Mouse (Mus musculus): Measurements from ENCODE around the gene Fcgr1.
"Not testable (repeated sequence)": the region's sequence is repeated elsewhere in the genome, so short reads cannot be mapped to it uniquely, and the experiment has no call there.

The Fcgr1 gene

DNA sequence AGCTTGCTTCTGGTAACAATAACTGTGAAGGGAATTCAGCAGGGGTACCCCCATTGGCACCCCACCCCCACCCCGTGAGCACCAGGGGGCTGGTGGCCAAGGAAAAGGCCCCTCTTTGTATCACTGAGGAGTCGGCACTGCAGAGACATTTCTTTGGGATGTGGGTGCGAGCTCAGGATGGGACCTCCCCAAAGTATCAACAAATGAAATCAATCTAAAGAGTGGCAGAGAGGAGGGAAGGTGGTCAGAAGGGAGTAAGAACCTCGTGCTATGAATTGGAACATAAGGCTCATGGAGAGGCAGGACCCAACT lies 44.8 kb downstream of the Fcgr1 start:
- no peak for DNase-seq (ENCODE audit: low read depth, low spot score)

- no peak for DNase-seq (ENCODE audit: low read depth, low spot score)
Observed at GRCm38 (mm10) chr3:96248141-96249033, 45.4 kb downstream of the Fcgr1 start.

DNA sequence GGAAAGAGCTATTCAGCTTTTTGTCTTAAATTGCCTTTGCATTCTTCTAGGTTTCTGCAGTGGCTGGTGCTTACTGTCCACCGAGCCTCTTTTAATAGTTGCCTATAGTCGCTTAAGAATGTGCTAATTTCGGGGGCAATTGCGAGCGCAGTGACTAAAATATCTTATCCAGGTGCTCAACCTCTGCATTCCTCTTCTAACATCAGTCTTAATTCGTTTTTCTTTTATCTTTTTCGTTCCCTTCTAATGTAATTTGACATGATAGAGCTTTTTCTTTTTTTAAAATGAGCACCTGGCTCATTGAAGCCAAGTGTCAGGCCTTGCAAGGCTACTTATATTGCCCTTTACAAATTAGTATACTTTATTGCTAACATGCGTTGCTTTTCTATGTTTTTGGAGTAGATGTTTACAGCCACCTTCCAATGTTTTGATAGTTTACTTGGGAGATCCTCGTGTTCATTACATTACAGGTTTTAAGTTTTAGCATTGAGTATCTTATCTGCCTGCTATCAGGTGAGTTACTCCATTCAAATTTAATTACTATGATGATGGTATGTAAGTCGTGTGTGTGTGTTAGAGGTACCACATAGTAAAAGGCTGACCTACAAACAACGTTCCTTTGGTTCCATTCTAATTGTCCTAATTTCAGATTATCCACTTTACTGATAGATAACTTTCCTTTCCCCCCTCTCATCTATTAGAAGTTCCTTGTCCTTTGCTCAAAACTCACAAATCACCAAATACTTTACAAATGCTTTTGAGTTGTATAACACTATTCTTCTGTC lies 46.2 kb downstream of the Fcgr1 start:
- no peak for DNase-seq (ENCODE audit: low read depth, low spot score)

- DNase-seq (ENCODE audit: low read depth, low spot score), result not testable (repeated sequence)
Observed at GRCm38 (mm10) chr3:96246427-96246856, 47.3 kb downstream of the Fcgr1 start, which contains the start of gene Hist2h3c1. Gene Hist2h3c1, plus strand, starts transcription at chr3:96246685.

GRCm38 (mm10) chr3:96246018-96246417 lies 47.8 kb downstream of the Fcgr1 start:
- DNase-seq (ENCODE audit: low read depth, low spot score), result not testable (repeated sequence)

- peak; percentile 88 for DNase-seq (ENCODE audit: low read depth, low spot score)
Observed at GRCm38 (mm10) chr3:96245003-96245886, 48.5 kb downstream of the Fcgr1 start, which contains the start of gene Hist2h2aa1. Gene Hist2h2aa1, plus strand, starts transcription at chr3:96245497.

- no peak for DNase-seq (ENCODE audit: low read depth, low spot score)
Observed at GRCm38 (mm10) chr3:96243921-96244572, 49.7 kb downstream of the Fcgr1 start.

GRCm38 (mm10) chr3:96240799-96241197 lies 53.0 kb downstream of the Fcgr1 start:
- no peak for DNase-seq (ENCODE audit: low read depth, low spot score)

DNA sequence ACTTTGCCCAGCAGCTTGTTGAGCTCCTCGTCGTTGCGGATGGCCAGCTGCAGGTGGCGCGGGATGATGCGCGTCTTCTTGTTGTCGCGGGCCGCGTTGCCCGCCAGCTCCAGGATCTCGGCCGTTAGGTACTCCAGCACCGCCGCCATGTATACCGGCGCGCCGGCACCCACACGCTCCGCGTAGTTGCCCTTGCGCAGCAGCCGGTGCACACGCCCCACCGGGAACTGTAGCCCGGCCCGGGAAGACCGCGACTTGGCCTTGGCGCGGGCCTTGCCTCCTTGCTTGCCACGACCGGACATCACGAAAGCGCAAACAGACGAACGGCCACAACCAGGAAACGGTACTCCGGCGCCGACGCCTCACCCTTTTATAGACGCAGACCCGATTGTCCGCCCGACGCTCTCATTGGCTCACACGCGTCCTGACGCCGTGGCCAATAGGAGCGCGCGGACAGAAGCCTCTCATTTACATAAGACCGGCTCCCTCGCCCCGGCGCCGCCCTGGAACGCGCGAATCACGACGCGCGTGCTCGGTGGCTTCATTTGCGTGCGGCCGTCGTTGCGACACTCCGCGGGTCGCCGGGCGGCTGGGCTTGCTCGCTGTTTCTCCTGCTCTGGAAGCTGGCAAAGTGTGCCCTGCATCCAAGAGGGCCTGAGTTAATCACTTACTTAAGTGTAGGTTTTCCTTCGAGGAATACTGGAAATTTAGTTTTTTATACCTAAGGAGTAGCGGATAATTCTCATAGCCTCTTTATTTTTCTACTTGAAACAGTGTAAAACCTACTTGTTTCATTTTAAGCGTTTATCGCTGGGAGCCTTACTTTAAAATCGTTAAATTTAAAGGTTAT lies 53.6 kb downstream of the Fcgr1 start, which contains the start of gene Hist2h2aa2:
Hist2h2aa2 (minus strand) TSS at position 328 of the 850 bp plus-strand sequence.
- DNase-seq (ENCODE audit: low read depth, low spot score), result peak; percentile 74

DNA sequence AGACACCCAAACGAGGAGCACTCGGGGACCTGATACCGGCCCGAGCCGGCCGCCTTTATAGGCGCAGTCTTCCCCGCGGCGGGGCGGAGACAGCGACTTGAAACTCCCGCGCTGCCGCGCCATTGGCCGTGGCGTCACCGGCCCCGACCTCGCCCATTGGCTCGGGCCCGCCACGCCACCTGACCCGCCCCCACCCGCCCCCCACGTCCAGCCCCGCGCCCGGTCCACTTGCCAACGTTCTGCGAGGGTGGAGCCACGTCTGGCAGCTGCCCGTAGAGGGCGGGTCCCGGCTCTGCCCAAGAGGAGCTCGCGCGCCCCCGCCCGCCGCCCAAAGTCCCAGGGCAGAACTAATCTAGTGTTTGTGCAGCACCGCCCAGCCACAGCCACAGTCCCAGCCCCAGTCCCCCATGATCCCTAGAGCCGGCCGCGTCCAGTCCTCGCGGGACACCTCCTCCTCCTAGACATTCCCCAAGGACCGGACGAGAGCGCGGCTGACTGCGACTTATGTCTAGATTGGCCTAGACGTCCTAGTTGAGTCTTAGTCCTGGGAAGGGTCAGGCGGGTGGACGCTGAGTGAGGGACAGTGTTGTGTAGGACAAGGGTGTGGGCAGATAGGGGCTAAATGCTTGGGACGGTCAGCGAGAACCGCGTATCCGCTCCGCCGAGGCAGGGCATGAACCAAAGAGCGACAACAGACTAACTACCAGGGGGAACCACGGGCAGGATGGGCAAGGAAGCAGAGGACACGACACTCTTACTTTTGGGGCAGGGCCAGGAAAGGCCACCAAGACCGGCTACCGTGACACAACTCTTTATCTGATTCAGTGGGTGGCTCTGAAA lies 54.6 kb downstream of the Fcgr1 start, which contains the start of gene Hist2h3c2:
Hist2h3c2 (minus strand) TSS at position 174 of the 840 bp plus-strand sequence.
- not testable (repeated sequence) for DNase-seq (ENCODE audit: low read depth, low spot score)

GRCm38 (mm10) chr3:96237904-96238511 lies 55.8 kb downstream of the Fcgr1 start:
- peak; percentile 29 for DNase-seq (ENCODE audit: low read depth, low spot score)

DNA sequence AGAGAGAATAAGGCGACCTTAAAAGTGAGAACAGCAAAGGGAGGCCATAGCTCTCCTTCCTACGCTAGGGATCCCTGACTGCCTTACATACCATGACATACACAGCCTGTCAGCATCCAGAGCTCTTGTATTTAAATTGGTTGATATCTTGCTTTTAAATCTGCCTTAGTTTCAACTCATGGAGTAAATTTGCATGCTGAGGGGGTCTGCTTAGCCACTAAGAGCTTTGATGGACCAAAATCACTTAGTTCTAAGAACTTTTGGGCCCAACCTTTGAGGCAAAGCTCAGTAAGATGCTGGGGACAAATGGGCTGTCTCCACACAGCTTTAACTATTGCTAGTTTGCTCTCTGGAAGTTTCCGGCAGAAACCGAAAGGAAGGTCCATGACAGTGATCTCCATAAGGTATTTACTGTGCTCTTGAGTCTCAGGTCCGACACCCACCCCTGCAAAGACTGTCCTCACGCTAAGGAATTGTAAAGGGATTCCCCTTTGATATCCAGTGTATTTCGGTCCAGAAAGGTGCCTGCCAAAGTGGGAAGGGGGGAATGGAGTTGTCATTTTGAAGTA lies 56.4 kb downstream of the Fcgr1 start:
- peak; percentile 16 for DNase-seq (ENCODE audit: low read depth, low spot score)

- DNase-seq (ENCODE audit: low read depth, low spot score), result no peak
Observed at GRCm38 (mm10) chr3:96236834-96237334, 56.9 kb downstream of the Fcgr1 start.

DNA sequence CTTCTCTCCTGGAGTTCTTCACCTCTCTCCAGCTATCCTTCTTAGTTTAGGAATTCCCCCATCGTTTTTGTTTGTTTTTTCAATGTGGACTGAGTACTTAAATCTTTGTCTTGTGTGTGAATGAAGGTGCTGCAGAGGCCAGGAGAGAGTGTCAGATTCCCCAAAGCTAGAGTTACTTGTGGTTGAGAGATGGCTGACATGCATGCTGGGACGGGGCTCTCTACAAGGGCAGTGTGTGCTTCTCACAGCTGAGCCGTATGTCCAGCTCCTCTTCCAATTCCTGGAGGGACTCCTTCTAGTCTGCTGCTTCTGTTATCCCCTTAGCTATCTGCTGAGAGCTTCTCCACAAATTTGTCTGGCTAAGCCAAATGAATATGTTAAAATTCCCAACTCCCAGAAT lies 57.9 kb downstream of the Fcgr1 start:
- no peak for DNase-seq (ENCODE audit: low read depth, low spot score)

GRCm38 (mm10) chr3:96234914-96235313 lies 58.9 kb downstream of the Fcgr1 start:
- DNase-seq (ENCODE audit: low read depth, low spot score), result peak; percentile 35

Measured in CD4-positive helper T cell, adult 2 months (primary cell).